Mouse (Mus musculus): ENCODE results near the gene Afdn.

DNA sequence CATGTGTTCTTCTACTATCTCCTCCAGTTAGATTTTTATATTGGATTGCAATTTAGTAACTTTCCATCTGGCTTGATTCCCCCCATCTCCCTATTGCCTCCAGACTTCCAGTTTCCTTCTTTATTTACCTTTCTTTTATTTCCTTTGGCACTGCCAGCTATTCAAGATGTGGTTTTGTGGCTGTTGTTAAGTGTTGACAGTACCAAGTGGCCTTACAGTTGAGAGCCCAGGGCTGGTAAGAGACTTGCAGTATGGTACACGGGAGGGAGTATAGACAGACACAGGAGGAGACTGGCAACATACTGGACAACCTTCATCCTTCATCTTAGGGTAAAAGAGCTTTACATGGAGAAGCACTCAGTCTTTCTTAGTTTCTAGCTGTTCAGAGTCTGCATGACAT lies 119.4 kb downstream of the Afdn start:
- TF ChIP-seq POLR2A (IDR thresholded peaks at IDR 0.05; ENCODE audit: borderline replicate concordance, control insufficient read depth, low read depth, low read length) (no peak), CTCF (IDR thresholded peaks at IDR 0.05; ENCODE audit: control insufficient read depth, insufficient read depth, low read length) (no peak)

Measured in bone marrow, adult 2 months (tissue).